In genomic region chr5:72259298-72259621, GRCm38 (mm10) we compare ENCODE assay signal across 13 mouse cellular contexts.
DNase-seq lines count a peak whose midpoint lies in the region; ATAC-seq and TF ChIP-seq lines count a peak whose summit lies in the region.
"Had no signal": no experiment of that assay in that cellular context is flagged by ENCODE, and none has a peak within 500 bp of the region (broad histone marks: within the 10 kb centered on the region; RNA-seq: fewer than 3 reads in every experiment).

No protein-coding gene starts in this region.

- H3K27me3 ChIP-seq in heart, embryonic 12.5 days (replicated peaks) = no peaks in the 10 kb centered on the region
- no peaks in the 10 kb centered on the region for H3K27me3 ChIP-seq in heart, adult 2 months (ENCODE audit: control insufficient read depth, insufficient read depth, low read length)
- H3K27me3 ChIP-seq in liver, embryonic 14.5 days (ENCODE audit: control insufficient read depth, insufficient read depth, low read length) = no peaks in the 10 kb centered on the region

- no peak for DNase-seq in heart, adult 2 months
- DNase-seq in 416B (ENCODE audit: low read depth) = peak; percentile 82
- peak in 1 of 3 experiments; percentile 33 for DNase-seq in liver, embryonic 14.5 days (ENCODE audit: low read depth in 3 of 3, low spot score in 3 of 3)
- no peak for DNase-seq in layer of hippocampus, postnatal 10 days (ENCODE audit: low spot score in 2 of 2)
- DNase-seq in frontal cortex, postnatal 10 days (ENCODE audit: low spot score in 2 of 2) = no peak
- no peak for DNase-seq in kidney, adult 9 months
- DNase-seq: adrenal gland, postnatal 10 days; heart, postnatal 10 days; kidney, postnatal 10 days; right cerebral cortex, postnatal 25 days; thymus, postnatal 36 days had no signal

- no peaks in the 10 kb centered on the region for H3K79me2 ChIP-seq in heart, adult 2 months (replicated peaks; ENCODE audit: control insufficient read depth, insufficient read depth, low read length)

- H3K4me2 ChIP-seq in heart, embryonic 12.5 days = no peak overlapping the region
- no peak overlapping the region for H3K4me2 ChIP-seq in liver, embryonic 14.5 days (ENCODE audit: low read depth)

- H3K4me3 ChIP-seq in heart, embryonic 12.5 days = no peak overlapping the region
- H3K4me3 ChIP-seq in heart, adult 2 months = no peak overlapping the region
- H3K4me3 ChIP-seq in liver, embryonic 14.5 days (ENCODE audit: insufficient read depth in 1 of 2, low read depth in 2 of 2, low read length in 2 of 2) = no peak overlapping the region

- WGBS in heart, embryonic 12.5 days = 68% methylated on average over 3 of the region's 3 CpGs
- 48% methylated on average over 3 of the region's 3 CpGs for WGBS in heart, adult 2 months
- 69% methylated on average over 3 of the region's 3 CpGs for WGBS in liver, embryonic 14.5 days (ENCODE audit: insufficient replicate concordance)

- no peak for TF ChIP-seq EP300 in heart, adult 2 months (IDR thresholded peaks at IDR 0.05; ENCODE audit: insufficient read depth, low read depth, low read length)
- TF ChIP-seq EP300 in liver, embryonic 14.5 days (IDR thresholded peaks at IDR 0.05; ENCODE audit: low read depth) = no peak

- TF ChIP-seq CTCF in heart, adult 2 months (IDR thresholded peaks at IDR 0.05) = no peak
- no peak for TF ChIP-seq CTCF in liver, embryonic 14.5 days (IDR thresholded peaks at IDR 0.05; ENCODE audit: low read depth)

- TF ChIP-seq POLR2A in heart, adult 2 months (IDR thresholded peaks at IDR 0.05; ENCODE audit: insufficient read depth, low read depth, low read length) = no peak

- H3K9me3 ChIP-seq in heart, embryonic 12.5 days (replicated peaks) = no peaks in the 10 kb centered on the region
- no peaks in the 10 kb centered on the region for H3K9me3 ChIP-seq in liver, embryonic 14.5 days (ENCODE audit: control insufficient read depth, low read length)

- no peak overlapping the region for H3K9ac ChIP-seq in heart, embryonic 12.5 days
- no peak overlapping the region for H3K9ac ChIP-seq in heart, adult 2 months (ENCODE audit: low read depth, low read length)
- no peak overlapping the region for H3K9ac ChIP-seq in liver, embryonic 14.5 days (replicated peaks)

- intact Hi-C loops in heart, adult 2 months (cut with DNase I) = no loop called here

- H3K36me3 ChIP-seq in heart, embryonic 12.5 days = peaks cover 23% of the 10 kb centered on the region
- peaks cover 12% of the 10 kb centered on the region for H3K36me3 ChIP-seq in heart, adult 2 months (ENCODE audit: control insufficient read depth, insufficient read depth, low read length)
- H3K36me3 ChIP-seq in liver, embryonic 14.5 days (replicated peaks; ENCODE audit: control insufficient read depth, insufficient read depth, low read depth) = no peaks in the 10 kb centered on the region

- no peak overlapping the region for H3K27ac ChIP-seq in heart, embryonic 12.5 days (ENCODE audit: poor library complexity, severe bottlenecking)
- H3K27ac ChIP-seq in heart, adult 2 months = no peak overlapping the region
- H3K27ac ChIP-seq in liver, embryonic 14.5 days = no peak overlapping the region

- peak; percentile 33; the same call in 1 of the 2 replicates for ATAC-seq in heart, embryonic 12.5 days (ENCODE audit: insufficient number of reproducible peaks, low FRiP score)
- ATAC-seq in activated CD4-positive, CD25-positive, alpha-beta regulatory T cell, adult 4 months = peak; percentile 44
- ATAC-seq in liver, embryonic 14.5 days (ENCODE audit: insufficient read depth) = peak; percentile 6; the same call in 1 of the 2 replicates

- peaks cover 19% of the 10 kb centered on the region for H3K4me1 ChIP-seq in heart, embryonic 12.5 days (replicated peaks)
- H3K4me1 ChIP-seq in heart, adult 2 months (ENCODE audit: control insufficient read depth, insufficient read depth, low read length) = peaks cover 7% of the 10 kb centered on the region
- H3K4me1 ChIP-seq in liver, embryonic 14.5 days (replicated peaks; ENCODE audit: control insufficient read depth in 2 of 2, insufficient read depth in 2 of 2, low read length in 1 of 2) = peaks cover 18 to 21% of the 10 kb centered on the region in 2 experiments
